Mouse (Mus musculus) adrenal gland, postnatal 10 days (tissue): Measurements from ENCODE around the gene Cask. TPM values are rescaled to one million over a fixed set of nuclear protein-coding genes. Genes with fewer than 3 reads are reported as not detected.
A peak's percentile ranks its signal among the peaks of the same experiment; 100 is the strongest.

Experiments used
- DNase-seq: peaks from one replicate; pipeline ENCODE4 v3.0.0; 2021; ENCODE audit warnings: mixed read lengths
- total RNA-seq, 2 experiments: library from RNA; stranded (reverse); gene quantifications; 2 replicates each; pipeline ENCODE4 v1.2.3; 2021

Gene Cask
- total RNA-seq, 2 experiments from 2014 or later = 31.6 to 38.0 TPM

DNA sequence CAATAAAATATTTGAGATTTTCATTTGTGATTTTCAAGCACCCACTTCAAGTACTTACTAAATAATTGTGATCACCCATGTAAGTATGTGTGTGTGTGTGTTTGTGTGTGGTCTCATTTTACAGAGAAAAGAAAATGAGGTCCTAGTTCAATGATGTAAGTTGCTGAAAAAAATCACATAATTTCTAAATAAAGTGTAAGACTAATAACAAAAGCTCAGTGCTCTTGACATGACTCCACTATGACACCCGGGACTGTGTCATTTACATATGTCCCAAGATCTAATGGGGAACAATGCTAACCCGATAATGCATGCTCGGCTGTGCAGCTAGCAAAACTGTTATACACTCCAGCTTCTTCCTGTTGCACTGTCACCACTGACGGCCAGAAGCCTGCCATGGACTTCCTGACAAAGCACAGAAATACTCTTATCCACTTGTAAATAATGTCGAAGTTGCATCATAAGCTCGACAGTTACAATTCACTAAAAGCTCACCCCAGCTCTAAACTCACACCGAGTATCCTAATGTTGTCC, 130.8 kb downstream of the Cask start:
- DNase-seq = no peak

- no peak for DNase-seq
These were observed 132.9 kb downstream of the Cask start for GRCm38 (mm10) chrX:13718283-13718682.

GRCm38 (mm10) chrX:13716796-13717569, 134.2 kb downstream of the Cask start:
- DNase-seq = no peak

- peak; percentile 56 for DNase-seq
These were observed 141.0 kb downstream of the Cask start for GRCm38 (mm10) chrX:13710174-13710573.

GRCm38 (mm10) chrX:13705051-13705450, 146.1 kb downstream of the Cask start:
- DNase-seq = peak; percentile 16

GRCm38 (mm10) chrX:13700681-13701080, 150.5 kb downstream of the Cask start:
- no peak for DNase-seq

- no peak for DNase-seq
These were observed 159.3 kb downstream of the Cask start for GRCm38 (mm10) chrX:13691865-13692264.

DNA sequence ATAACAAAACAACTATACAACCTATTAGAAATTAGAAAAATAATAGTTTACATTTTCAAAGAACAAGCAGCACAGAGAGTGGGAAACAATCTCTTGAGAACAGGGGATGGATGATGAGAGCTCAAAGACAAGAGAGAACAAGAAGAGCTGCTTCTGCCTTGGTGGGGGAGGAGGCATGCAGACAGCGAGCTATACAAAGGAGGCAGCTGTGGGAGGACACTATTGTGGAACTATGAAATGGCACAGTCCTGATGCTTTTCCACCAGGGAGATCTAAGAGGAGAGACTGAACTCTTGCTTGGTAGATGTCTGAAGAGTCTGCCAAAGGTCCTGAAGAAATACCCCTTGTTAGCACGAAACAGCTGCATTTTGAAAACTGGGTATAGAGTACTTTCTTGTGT, 162.8 kb downstream of the Cask start:
- no peak for DNase-seq

- no peak for DNase-seq
These were observed 164.6 kb downstream of the Cask start for GRCm38 (mm10) chrX:13686589-13686988.

GRCm38 (mm10) chrX:13681748-13682147, 169.4 kb downstream of the Cask start:
- no peak for DNase-seq

DNA sequence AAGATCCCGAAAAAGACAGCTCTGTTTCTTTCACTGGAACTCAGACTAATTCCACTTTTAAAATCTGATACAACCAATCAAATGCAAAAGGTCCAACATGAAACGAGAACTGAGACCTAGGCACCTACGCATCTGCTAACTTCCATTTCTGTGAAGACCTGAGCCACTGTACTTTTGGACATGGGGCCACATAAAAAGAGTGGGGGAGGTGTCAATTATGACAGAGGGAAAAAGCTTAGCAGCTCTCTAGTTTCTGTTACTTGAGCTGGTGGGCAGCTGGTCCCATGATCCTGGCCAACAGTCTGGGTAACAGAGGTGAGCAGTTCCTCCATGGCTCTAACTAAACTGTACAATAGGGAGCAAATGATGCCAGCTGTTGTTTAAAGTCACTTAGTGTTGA, 178.2 kb downstream of the Cask start:
- DNase-seq = no peak

GRCm38 (mm10) chrX:13670342-13670741, 180.8 kb downstream of the Cask start:
- DNase-seq = no peak

DNA sequence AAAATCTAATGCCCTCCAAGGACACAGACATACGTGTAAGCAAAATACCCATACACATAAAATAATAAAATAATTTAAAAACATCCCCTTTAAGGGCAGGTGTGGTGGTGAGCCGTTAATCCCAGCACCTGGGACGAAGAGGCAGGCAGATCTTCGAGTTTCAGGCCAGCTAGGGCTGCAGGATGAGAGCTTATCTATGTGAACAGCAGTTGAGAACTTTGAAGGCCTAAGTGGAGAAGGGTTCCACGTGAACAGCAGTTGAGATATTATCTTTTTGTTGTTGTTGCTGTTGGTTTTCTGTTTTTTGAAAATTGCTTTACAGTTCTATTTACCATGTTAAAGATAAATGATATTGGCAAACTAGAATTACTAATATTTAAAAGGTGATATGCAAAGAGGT, 182.3 kb downstream of the Cask start:
- DNase-seq = no peak

DNA sequence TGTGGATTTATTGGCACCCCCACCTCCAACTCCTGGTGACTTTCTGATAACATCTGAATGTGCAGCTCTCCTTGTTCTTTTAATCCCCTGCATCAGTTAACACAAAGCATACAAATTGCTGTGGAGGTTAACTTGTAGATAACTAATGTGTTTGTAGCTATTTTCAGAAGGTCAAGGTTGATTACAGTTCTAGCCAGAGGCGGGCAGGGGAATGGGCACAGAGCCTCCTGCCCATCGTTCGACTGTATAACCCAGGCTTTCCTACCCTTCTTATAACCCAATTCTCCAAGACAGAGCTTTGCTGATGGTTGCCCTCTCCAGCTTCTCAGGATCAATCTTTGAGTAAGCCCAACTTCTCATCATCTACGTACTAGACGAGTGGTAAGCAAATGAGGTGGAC, 190.1 kb downstream of the Cask start, which contains the start of gene Gpr82:
Gene Gpr82 (plus strand): TSS at position 301 of the 400 bp plus-strand sequence.
- no peak for DNase-seq

DNA sequence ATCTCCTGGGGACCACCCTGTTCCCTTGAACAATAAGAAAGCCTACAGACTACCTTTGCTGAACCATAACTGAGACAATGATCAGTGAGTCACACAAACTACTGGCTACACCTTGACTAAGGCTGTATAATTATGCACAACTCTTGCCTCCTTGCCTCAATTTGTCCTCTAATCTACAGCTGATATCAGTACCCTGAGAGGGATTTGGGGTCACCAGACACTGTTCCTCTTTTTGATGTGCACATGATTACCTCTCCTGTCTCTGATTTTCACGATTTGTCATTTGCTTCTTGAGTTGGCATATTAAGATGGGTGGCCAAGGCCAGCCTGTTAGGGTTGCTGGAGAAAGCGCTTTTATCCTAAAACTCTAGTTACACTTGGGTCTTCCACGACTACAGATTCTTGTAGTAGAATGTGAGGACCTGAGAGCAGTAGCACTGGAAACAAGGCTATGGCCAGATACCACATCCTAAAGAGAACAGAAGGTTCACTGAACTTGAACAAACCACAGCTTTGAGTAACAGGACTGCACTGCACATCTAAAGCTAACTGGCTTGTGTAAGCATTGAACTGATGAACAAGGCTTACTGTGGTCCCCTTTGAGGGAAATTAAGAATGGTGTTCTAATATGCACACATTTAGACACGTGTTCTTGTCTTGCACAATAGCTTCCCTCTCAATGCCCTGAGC, 191.8 kb downstream of the Cask start:
- no peak for DNase-seq

DNA sequence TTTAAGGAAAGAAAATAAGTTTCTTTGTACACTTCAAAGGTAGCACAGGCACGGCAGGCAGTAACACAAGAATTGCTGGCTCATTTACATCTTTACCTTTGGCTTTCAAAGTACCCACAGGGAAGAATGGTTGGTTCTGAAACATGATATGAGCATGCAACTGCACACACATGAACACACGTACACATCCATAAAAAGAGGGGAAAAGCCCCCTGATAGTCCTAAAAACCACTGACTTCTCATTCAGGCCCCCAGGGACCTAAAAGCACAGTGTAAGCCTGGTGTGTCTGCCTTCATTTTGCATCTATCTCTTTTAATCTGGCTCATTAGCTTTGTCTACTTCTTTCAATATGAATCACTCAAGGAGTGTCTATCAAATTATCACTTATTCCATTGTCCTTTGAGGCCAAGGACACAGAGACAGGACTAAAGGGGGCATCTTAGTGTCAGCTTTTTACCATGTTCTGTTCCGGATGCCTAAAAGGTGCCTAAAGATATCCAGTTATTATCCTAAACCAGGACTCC, 192.5 kb downstream of the Cask start:
- DNase-seq = no peak

DNA sequence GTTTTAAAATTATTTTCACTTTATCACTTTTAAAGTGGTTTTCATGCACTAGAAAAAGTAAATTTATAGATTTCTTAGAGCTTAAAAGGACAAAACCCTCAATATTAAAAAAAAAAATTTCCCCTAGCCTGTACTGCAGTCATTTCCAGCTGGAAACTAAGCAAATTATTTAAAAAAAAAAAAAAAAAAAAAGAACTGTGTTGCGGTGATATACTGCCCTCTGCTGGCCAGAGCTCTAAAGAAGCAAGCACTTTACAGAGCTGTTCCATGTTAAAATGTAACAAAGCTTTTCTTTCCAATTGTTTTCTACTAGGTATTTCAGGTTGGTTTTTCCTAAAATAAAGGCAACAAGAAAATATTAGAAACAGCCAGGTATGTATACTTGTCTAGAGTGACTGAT, 194.4 kb downstream of the Cask start:
- peak; percentile 62 for DNase-seq

GRCm38 (mm10) chrX:13655906-13656305, 195.3 kb downstream of the Cask start:
- DNase-seq = no peak

- no peak for DNase-seq
These were observed 196.2 kb downstream of the Cask start for GRCm38 (mm10) chrX:13655005-13655421.

GRCm38 (mm10) chrX:13652291-13652690, 198.9 kb downstream of the Cask start:
- no peak for DNase-seq

- DNase-seq = no peak
These were observed 199.3 kb downstream of the Cask start for GRCm38 (mm10) chrX:13651889-13652288.

DNA sequence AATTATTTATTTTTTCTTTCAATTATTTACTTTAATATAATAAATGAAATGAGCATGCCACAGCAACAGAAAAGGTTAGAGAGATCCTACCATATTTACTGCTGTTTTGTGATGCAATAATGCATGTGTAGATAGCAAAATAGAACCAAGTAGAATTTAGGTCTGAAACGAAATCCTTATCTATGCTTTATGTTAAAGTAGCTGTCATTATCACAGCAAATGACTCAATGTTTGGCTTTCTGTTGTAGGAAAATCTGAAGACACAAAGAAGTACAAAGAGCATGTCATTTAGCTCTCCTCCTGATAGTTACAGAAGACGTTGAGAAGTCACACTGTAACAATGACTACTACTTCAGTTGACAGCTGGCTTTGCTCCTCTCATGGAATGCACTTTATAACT, 212.3 kb downstream of the Cask start:
- no peak for DNase-seq

GRCm38 (mm10) chrX:13636398-13636797, 214.8 kb downstream of the Cask start:
- DNase-seq = no peak
